Comparison of ENCODE assay signal across 16 mouse cellular contexts in genomic region chr6:83437802-83438201, GRCm38 (mm10). TPM values are rescaled to one million over a fixed set of nuclear protein-coding genes. Genes with fewer than 3 reads are reported as not detected.
DNase-seq lines count a peak whose midpoint lies in the region; ATAC-seq and TF ChIP-seq lines count a peak whose summit lies in the region.
"Had no signal": no experiment of that assay in that cellular context is flagged by ENCODE, and none has a peak within 500 bp of the region (broad histone marks: within the 10 kb centered on the region; RNA-seq: fewer than 3 reads in every experiment).

No protein-coding gene starts in this region.

- DNase-seq in embryonic facial prominence, embryonic 10.5 days (ENCODE audit: low spot score) = no peak
- DNase-seq in thymus, adult 18-20 months = no peak
- DNase-seq in layer of hippocampus, postnatal 10 days (ENCODE audit: low spot score in 2 of 2) = no peak
- DNase-seq in liver, embryonic 11.5 days (ENCODE audit: low spot score) = no peak
- DNase-seq: B cell, adult 2 months; cerebellum, postnatal 36 days; lung, embryonic 14.5 days; right cerebral cortex, postnatal 25 days; thymus, postnatal 25 days had no signal

- no peaks in the 10 kb centered on the region for H3K9me3 ChIP-seq in embryonic facial prominence, embryonic 13.5 days
- no peaks in the 10 kb centered on the region for H3K9me3 ChIP-seq in embryonic facial prominence, embryonic 10.5 days
- H3K9me3 ChIP-seq in hindbrain, embryonic 12.5 days (replicated peaks) = no peaks in the 10 kb centered on the region
- no peaks in the 10 kb centered on the region for H3K9me3 ChIP-seq in midbrain, embryonic 15.5 days
- H3K9me3 ChIP-seq in liver, embryonic 11.5 days (ENCODE audit: control insufficient read depth, low read length) = no peaks in the 10 kb centered on the region
- H3K9me3 ChIP-seq: heart, embryonic 12.5 days; kidney, embryonic 15.5 days; limb, embryonic 13.5 days had no signal

- H3K27ac ChIP-seq in embryonic facial prominence, embryonic 13.5 days = no peak overlapping the region
- no peak overlapping the region; the same call in 1 of the 2 replicates for H3K27ac ChIP-seq in embryonic facial prominence, embryonic 10.5 days (replicated peaks)
- no peak overlapping the region for H3K27ac ChIP-seq in cortical plate, adult 2 months (ENCODE audit: insufficient read depth, low read length)
- H3K27ac ChIP-seq in hindbrain, embryonic 12.5 days = no peak overlapping the region
- H3K27ac ChIP-seq in midbrain, embryonic 15.5 days = no peak overlapping the region
- H3K27ac ChIP-seq in liver, embryonic 11.5 days (ENCODE audit: low read depth, low read length) = no peak overlapping the region
- H3K27ac ChIP-seq: kidney, embryonic 15.5 days; limb, embryonic 13.5 days had no signal

- no peak for TF ChIP-seq POLR2A in cortical plate, adult 2 months (IDR thresholded peaks at IDR 0.05; ENCODE audit: extremely low read depth, insufficient read depth, low read length)

- no peaks in the 10 kb centered on the region for H3K27me3 ChIP-seq in embryonic facial prominence, embryonic 13.5 days
- no peaks in the 10 kb centered on the region for H3K27me3 ChIP-seq in embryonic facial prominence, embryonic 10.5 days (replicated peaks; ENCODE audit: low read depth, poor library complexity, severe bottlenecking)
- H3K27me3 ChIP-seq in hindbrain, embryonic 12.5 days = no peaks in the 10 kb centered on the region
- no peaks in the 10 kb centered on the region for H3K27me3 ChIP-seq in midbrain, embryonic 15.5 days (replicated peaks)
- no peaks in the 10 kb centered on the region for H3K27me3 ChIP-seq in liver, embryonic 11.5 days (replicated peaks; ENCODE audit: control insufficient read depth, insufficient read depth, low read length)
- H3K27me3 ChIP-seq: heart, embryonic 12.5 days; kidney, embryonic 15.5 days; limb, embryonic 13.5 days had no signal

- 38% methylated on average over 3 of the region's 3 CpGs for WGBS in embryonic facial prominence, embryonic 13.5 days
- WGBS in embryonic facial prominence, embryonic 10.5 days = 69% methylated on average over 3 of the region's 3 CpGs
- WGBS in hindbrain, embryonic 12.5 days = 40% methylated on average over 3 of the region's 3 CpGs
- WGBS in midbrain, embryonic 15.5 days = 31% methylated on average over 3 of the region's 3 CpGs
- 60% methylated on average over 3 of the region's 3 CpGs for WGBS in liver, embryonic 11.5 days

- peak overlapping the region; percentile 78 for H3K4me2 ChIP-seq in embryonic facial prominence, embryonic 13.5 days
- H3K4me2 ChIP-seq in hindbrain, embryonic 12.5 days (replicated peaks) = peak overlapping the region; percentile 65; the same call in 1 of the 2 replicates
- H3K4me2 ChIP-seq in midbrain, embryonic 15.5 days = peak overlapping the region; percentile 75
- no peak overlapping the region for H3K4me2 ChIP-seq in liver, embryonic 11.5 days
- H3K4me2 ChIP-seq: heart, embryonic 12.5 days; kidney, embryonic 15.5 days; limb, embryonic 13.5 days; lung, embryonic 14.5 days had no signal

- H3K9ac ChIP-seq in embryonic facial prominence, embryonic 13.5 days = no peak overlapping the region
- no peak overlapping the region for H3K9ac ChIP-seq in hindbrain, embryonic 12.5 days
- peak overlapping the region; percentile 4; the same call in 1 of the 2 replicates for H3K9ac ChIP-seq in midbrain, embryonic 15.5 days
- no peak overlapping the region for H3K9ac ChIP-seq in liver, embryonic 11.5 days (ENCODE audit: low read depth, low read length)
- H3K9ac ChIP-seq: heart, embryonic 12.5 days; kidney, embryonic 15.5 days; limb, embryonic 13.5 days; lung, embryonic 14.5 days had no signal

- peaks cover 86% of the 10 kb centered on the region for H3K4me1 ChIP-seq in embryonic facial prominence, embryonic 13.5 days
- H3K4me1 ChIP-seq in embryonic facial prominence, embryonic 10.5 days = peaks cover 89% of the 10 kb centered on the region
- peaks cover 11% of the 10 kb centered on the region for H3K4me1 ChIP-seq in cortical plate, adult 2 months (ENCODE audit: control insufficient read depth, insufficient read depth, low read length)
- peaks cover 76% of the 10 kb centered on the region for H3K4me1 ChIP-seq in hindbrain, embryonic 12.5 days
- H3K4me1 ChIP-seq in midbrain, embryonic 15.5 days = peaks cover 86% of the 10 kb centered on the region
- peaks cover 46% of the 10 kb centered on the region for H3K4me1 ChIP-seq in liver, embryonic 11.5 days (replicated peaks; ENCODE audit: control insufficient read depth, insufficient read depth, low read length)

- H3K36me3 ChIP-seq in embryonic facial prominence, embryonic 13.5 days = peaks cover 34% of the 10 kb centered on the region
- peaks cover 68% of the 10 kb centered on the region for H3K36me3 ChIP-seq in embryonic facial prominence, embryonic 10.5 days (replicated peaks)
- H3K36me3 ChIP-seq in hindbrain, embryonic 12.5 days = peaks cover 14% of the 10 kb centered on the region
- H3K36me3 ChIP-seq in midbrain, embryonic 15.5 days (replicated peaks) = no peaks in the 10 kb centered on the region
- peaks cover 2% of the 10 kb centered on the region; the same call in 1 of the 2 replicates for H3K36me3 ChIP-seq in liver, embryonic 11.5 days (ENCODE audit: control insufficient read depth, insufficient read depth, low read length)

- no peak for TF ChIP-seq CTCF in cortical plate, adult 2 months (IDR thresholded peaks at IDR 0.05; ENCODE audit: extremely low read depth, insufficient read depth, low read length)

- H3K4me3 ChIP-seq in embryonic facial prominence, embryonic 13.5 days = 0 out of 2 replicates have a peak overlapping the region, but pooled peaks have one; percentile 2
- H3K4me3 ChIP-seq in embryonic facial prominence, embryonic 10.5 days = no peak overlapping the region
- 0 out of 2 replicates have a peak overlapping the region, but pooled peaks have one; percentile 86 for H3K4me3 ChIP-seq in cortical plate, adult 2 months (ENCODE audit: insufficient read depth, low read length)
- H3K4me3 ChIP-seq in hindbrain, embryonic 12.5 days = no peak overlapping the region
- 0 out of 2 replicates have a peak overlapping the region, but pooled peaks have one; percentile 0 for H3K4me3 ChIP-seq in midbrain, embryonic 15.5 days
- no peak overlapping the region for H3K4me3 ChIP-seq in liver, embryonic 11.5 days (ENCODE audit: low read depth, low read length)
- H3K4me3 ChIP-seq: heart, embryonic 12.5 days; kidney, embryonic 15.5 days; limb, embryonic 13.5 days had no signal

- no peak for ATAC-seq in embryonic facial prominence, embryonic 13.5 days (ENCODE audit: insufficient number of reproducible peaks, insufficient read depth, low FRiP score, low TSS enrichment, low read depth)
- no peak for ATAC-seq in hindbrain, embryonic 12.5 days (ENCODE audit: low FRiP score)
- ATAC-seq in midbrain, embryonic 15.5 days (replicated peaks) = no peak
- ATAC-seq in liver, embryonic 11.5 days (replicated peaks; ENCODE audit: low FRiP score) = no peak

RNA-seq across cellular contexts. Expression of gene Tet3, which starts 21.1 kb away (rescaled TPM):
- 47.0 and 59.6 TPM in 2 replicates for polyA plus RNA-seq in embryonic facial prominence, embryonic 13.5 days (2015; fragmentation: Nextera tagmentation; extraction: Ambion mirVana)
- polyA plus RNA-seq in embryonic facial prominence, embryonic 10.5 days (2016; fragmentation: Nextera tagmentation; extraction: Ambion mirVana) = 45.1 and 50.0 TPM in 2 replicates
- 16.6 TPM in 2 replicates for polyA plus RNA-seq in cortical plate, adult 2 months (2012; rRNA removed)
- 63.3 and 63.9 TPM in 2 replicates for polyA plus RNA-seq in hindbrain, embryonic 12.5 days (2016; fragmentation: Nextera tagmentation; extraction: Ambion mirVana)
- polyA plus RNA-seq in midbrain, embryonic 15.5 days (2015; fragmentation: Nextera tagmentation; extraction: Ambion mirVana) = 60.9 and 76.8 TPM in 2 replicates
- 100 to 1,000 TPM; 102 TPM for total RNA-seq in layer of hippocampus, postnatal 10 days (2021)
- polyA plus RNA-seq in liver, embryonic 11.5 days (2014; fragmentation: Nextera tagmentation; extraction: Ambion mirVana) = 22.0 and 22.8 TPM in 2 replicates

Comparison
In these comparisons a context has a peak if more than half of its experiments do, and no peak if none do; other contexts are left out.
1. H3K4me3 ChIP-seq: peak in embryonic facial prominence, embryonic 13.5 days (single experiment), cortical plate, adult 2 months (single experiment) and midbrain, embryonic 15.5 days (single experiment); none in embryonic facial prominence, embryonic 10.5 days (single experiment), hindbrain, embryonic 12.5 days (single experiment) and liver, embryonic 11.5 days (single experiment).